Mouse (Mus musculus) heart, postnatal 25 days (tissue): ENCODE measurements around the gene Prpf39. TPM values are rescaled to one million over a fixed set of nuclear protein-coding genes. Genes with fewer than 3 reads are reported as not detected.

Source experiments
- DNase-seq: peaks from one replicate; pipeline ENCODE4 v3.0.0; 2022; ENCODE audit warnings: low spot score
- intact Hi-C: fragments of 180-260 bp; cut with DNase I; formaldehyde crosslinking; loops from one replicate; pipeline ENCODE4 v1.15.1; 2025
- total RNA-seq, 2 experiments: library from RNA; stranded (reverse); gene quantifications; 2 replicates each; pipeline ENCODE4 v1.2.3; 2021

The Prpf39 gene
- total RNA-seq, 2 experiments from 2014 or later: 12.1 to 12.7 TPM

- no peak for DNase-seq
- intact Hi-C loops: no loop called here
These were observed 75.4 kb downstream of the Prpf39 start for GRCm38 (mm10) chr12:65111503-65111902.

GRCm38 (mm10) chr12:65112811-65113210 is 76.7 kb downstream of the Prpf39 start:
- DNase-seq: no peak
- intact Hi-C loops: no loop called here

Other genes with a start within 250 kb of the Prpf39 start
- gene Gm527, start 118.4 kb upstream of the Prpf39 start, total RNA-seq: 1 to 10 TPM; 3.9 to 4.3 TPM
- 10 to 100 TPM; 11.7 to 14.1 TPM for gene Klhl28, start 70.8 kb upstream of the Prpf39 start, total RNA-seq
- 10 to 100 TPM; 11.4 to 16.5 TPM for gene Togaram1, start 70.5 kb upstream of the Prpf39 start, total RNA-seq
- gene Fkbp3, start 37.7 kb downstream of the Prpf39 start, total RNA-seq: 100 to 1,000 TPM; 235 to 260 TPM
- 1 to 10 TPM; 4.0 to 4.6 TPM for gene Fancm, start 39.3 kb downstream of the Prpf39 start, total RNA-seq
- gene Mis18bp1, start 136.3 kb downstream of the Prpf39 start, total RNA-seq: under 1 TPM; 0.36 to 0.59 TPM
- gene Wdr20rt, start 189.2 kb downstream of the Prpf39 start, total RNA-seq: not detected